Mouse (Mus musculus): ENCODE measurements around the gene Ctsa.

Gene Ctsa

GRCm38 (mm10) chr2:164832748-164833301 is at the start of gene Ctsa:
Gene Ctsa (plus strand): TSS chr2:164832873.
- ChIA-PET POLR2A (interaction anchor here (0.6 to 19.6 kb wide), 62 partner anchors 8 to 565 kb away, joined by 3 to 527 read pairs (median 5); partner anchors contain the start of genes Acot8 (in 3 of the 4), Zswim1 (in 3 of the 4), Zswim3 (in 3 of the 4) and Pcif1 (in 2 of the 4)), CTCF (interaction anchor here (0.5 to 2.8 kb wide), 23 partner anchors 10 to 754 kb away, joined by 3 to 24 read pairs (median 4); partner anchors contain the start of genes Zswim1 (in 2 of the 4), Pltp (in 1 of the 4) and Snx21 (in 1 of the 4))

DNA sequence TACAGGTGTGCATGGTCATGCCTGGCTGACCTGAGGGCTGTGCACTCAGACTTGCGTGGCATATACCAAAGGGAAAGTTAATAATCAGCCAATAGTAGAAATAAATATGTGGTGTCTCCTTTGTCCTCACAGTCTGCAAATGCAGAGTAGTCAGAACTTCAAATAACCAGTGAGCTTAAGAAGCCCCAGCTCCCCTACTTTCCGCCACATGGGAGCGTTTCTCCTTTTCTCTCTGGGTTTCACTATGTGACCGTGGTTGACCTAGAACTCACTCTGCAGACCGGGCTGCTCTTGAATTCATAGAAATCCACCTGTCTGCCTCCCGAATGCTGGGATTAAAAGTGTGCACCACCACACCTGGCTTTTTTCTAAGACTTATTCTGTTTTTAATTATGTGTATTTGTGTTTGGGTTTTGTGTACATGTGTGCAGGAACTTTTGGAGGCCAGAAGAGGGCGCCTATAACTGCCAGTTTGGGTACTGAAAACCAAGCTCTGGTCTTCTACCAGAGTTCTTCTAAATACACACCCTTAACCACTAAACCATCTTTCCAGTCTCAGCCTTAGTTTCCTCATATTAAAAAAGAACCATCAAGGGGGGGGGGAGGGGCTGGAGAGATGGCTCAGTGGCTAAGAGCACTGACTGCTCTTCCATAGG is 48.6 kb upstream of the Ctsa start:
- POLR2A ChIA-PET, result interaction anchor here (0.6 to 23.4 kb wide), 25 partner anchors 9 to 394 kb away, joined by 3 to 366 read pairs (median 6); partner anchors contain the start of genes Ube2c (in 3 of the 4), Acot8 (in 2 of the 4), Zswim1 (in 2 of the 4) and Zswim3 (in 2 of the 4)
- CTCF ChIA-PET, result interaction anchor here (0.5 to 5.3 kb wide), 51 partner anchors 10 to 1533 kb away, joined by 3 to 91 read pairs (median 4); partner anchors contain the start of genes Acot8 (in 2 of the 4), Ube2c (in 2 of the 4), Zswim3 (in 2 of the 4) and Ctsa (in 1 of the 4)

DNA sequence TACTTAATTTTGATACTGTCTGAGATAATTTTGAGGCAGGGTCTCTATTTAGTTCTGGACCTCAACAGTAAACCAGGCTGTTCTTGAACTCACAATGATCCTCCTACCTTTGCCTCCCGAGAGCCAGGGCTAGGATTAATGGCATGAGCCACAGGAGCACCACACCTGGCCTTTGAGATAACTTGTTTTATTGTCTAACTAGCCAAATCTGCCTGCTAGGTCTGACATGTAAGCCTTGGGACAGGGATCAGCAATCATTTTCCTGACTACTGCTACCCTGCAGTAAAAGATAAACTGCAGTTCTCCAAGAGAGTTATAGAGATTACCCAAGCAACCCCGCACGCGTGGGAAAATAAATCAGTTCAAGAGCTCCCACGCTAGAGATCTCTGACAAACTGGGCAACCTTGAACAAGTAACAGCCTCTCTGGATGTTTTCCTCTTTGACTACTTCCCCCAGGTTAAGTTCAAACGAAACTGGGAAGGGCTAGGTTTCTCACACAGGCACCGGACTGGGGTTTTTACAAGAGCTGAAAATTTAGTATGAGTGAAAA is 47.7 kb upstream of the Ctsa start:
- ChIA-PET CTCF (interaction anchor here (0.6 to 5.3 kb wide), 53 partner anchors 8 to 395 kb away, joined by 3 to 91 read pairs (median 4); partner anchors contain the start of genes Acot8 (in 2 of the 4), Ube2c (in 2 of the 4), Zswim3 (in 2 of the 4) and Ctsa (in 1 of the 4)), POLR2A (interaction anchor here (0.6 to 23.4 kb wide), 41 partner anchors 8 to 115 kb away, joined by 3 to 366 read pairs (median 6); partner anchors contain the start of genes Acot8 (in 3 of the 4), Ube2c (in 3 of the 4), Zswim3 (in 3 of the 4) and Ctsa (in 2 of the 4))

DNA sequence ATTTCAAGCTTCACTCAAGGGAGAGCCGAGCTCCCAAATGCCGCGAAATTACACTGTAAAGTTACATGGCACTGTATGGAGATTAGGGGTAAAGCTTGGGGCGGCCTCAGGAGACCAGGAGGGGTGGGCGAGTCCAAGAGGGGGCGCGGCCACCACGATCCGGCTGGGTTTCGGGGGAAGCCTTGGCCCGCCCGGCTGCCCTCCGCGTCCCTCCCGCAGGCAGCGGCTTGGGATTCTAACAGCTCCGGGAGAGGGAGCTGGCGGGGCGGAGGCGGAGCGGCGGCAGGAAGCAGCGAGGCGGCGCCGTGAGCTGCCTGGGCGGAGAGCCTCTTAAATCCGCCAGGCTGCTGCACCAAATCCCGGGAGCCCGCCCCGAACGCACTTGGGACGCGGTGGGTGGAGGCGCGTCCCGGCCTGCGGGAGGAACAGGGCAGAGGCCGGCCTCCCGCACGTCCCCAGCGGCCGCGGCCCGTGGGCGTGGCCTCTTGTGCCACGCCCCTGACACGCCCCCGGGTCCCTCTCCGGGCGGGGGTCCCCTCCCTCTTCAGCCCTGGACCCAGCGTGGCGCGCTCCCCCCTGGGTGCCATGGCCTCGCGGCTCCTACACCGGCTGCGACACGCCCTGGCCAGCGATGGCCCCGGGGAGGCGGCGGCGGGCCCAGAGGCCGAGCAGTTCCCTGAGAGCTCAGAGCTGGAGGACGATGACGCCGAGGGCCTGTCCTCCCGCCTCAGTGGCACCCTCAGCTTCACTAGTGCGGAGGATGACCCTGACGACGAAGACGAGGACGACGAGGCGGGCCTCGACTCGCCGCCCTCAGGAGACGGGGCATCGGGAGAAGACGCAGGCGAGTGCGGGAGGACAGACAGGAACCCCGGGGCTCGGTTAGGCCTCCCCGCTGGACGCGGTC is 46.9 kb upstream of the Ctsa start, which contains the start of gene Snx21:
TSS of gene Snx21 (plus strand) at position 343 of the 907 bp plus-strand sequence.
- ChIA-PET CTCF (interaction anchor here (0.6 to 5.3 kb wide), 27 partner anchors 8 to 587 kb away, joined by 3 to 91 read pairs (median 4); partner anchors contain the start of genes Acot8 (in 1 of the 4), Ctsa (in 1 of the 4), Neurl2 (in 1 of the 4) and Ube2c (in 1 of the 4)), POLR2A (interaction anchor here (0.7 to 23.4 kb wide), 48 partner anchors 8 to 342 kb away, joined by 3 to 366 read pairs (median 4); partner anchors contain the start of genes Acot8 (in 3 of the 4), Ube2c (in 3 of the 4), Zswim3 (in 3 of the 4) and Ctsa (in 2 of the 4))

DNA sequence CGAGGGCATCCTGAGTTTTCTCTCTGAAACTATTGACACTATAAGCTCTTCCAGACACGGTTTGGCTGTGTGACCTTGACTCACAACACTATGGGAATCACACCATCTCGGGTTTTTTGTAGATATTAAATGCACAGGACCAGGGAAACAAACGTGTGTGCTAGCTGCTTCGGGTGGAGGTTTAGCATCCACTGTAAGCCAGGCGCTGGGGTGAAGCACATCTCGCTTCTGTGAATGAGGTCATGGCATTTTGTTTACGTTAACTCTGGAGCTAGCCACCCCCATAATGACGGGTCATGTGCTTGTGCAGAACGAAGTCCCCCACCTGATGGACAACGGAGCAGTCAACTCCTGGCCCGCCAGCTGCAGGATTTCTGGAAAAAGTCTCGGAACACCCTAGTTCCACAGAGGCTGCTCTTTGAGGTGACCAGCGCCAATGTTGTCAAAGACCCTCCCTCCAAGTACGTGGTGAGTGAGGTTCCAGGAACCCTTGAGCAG is 46.2 kb upstream of the Ctsa start:
- CTCF ChIA-PET, result interaction anchor here (0.6 to 5.3 kb wide), 14 partner anchors 7 to 81 kb away, joined by 3 to 91 read pairs (median 5); partner anchors contain the start of genes Acot8 (in 1 of the 4), Ube2c (in 1 of the 4) and Zswim3 (in 1 of the 4)
- POLR2A ChIA-PET, result interaction anchor here (0.7 to 23.4 kb wide), 36 partner anchors 7 to 343 kb away, joined by 3 to 366 read pairs (median 6); partner anchors contain the start of genes Acot8 (in 2 of the 4), Sdc4 (in 2 of the 4), Ube2c (in 2 of the 4) and Zswim1 (in 2 of the 4)

DNA sequence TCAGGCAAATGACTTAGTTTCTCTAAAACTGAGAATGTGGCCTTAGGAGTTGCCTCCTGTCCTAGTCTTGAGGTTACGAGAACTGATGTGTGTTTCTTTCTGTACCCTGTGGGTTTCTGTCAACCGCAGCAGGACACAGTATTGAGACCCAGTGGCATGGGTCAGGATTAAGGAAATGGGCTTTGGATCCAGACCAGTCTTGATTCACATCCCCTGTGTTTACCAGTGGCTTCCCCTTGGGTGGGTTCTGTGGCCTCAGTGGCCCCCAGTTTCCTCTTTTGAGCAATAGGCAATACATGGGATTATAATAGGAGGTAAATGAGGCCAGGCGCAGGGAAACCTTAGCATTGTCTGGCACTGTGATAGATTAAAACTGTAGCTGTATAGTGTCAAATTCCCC is 45.6 kb upstream of the Ctsa start:
- CTCF ChIA-PET, result interaction anchor here in 3 of 4 experiments (0.9 to 5.3 kb wide), 5 partner anchors 7 to 18 kb away, joined by 3 to 91 read pairs (median 3); partner anchors contain the start of genes Acot8 (in 1 of the 3) and Zswim3 (in 1 of the 3)
- POLR2A ChIA-PET, result interaction anchor here in 2 of 4 experiments (0.6 to 24.1 kb wide), 25 partner anchors 6 to 230 kb away, joined by 3 to 694 read pairs (median 10); partner anchors contain the start of genes Acot8 (in 2 of the 2), Ube2c (in 2 of the 2), Zswim1 (in 2 of the 2) and Zswim3 (in 2 of the 2)

- ChIA-PET POLR2A (interaction anchor here in 3 of 4 experiments (0.6 to 24.1 kb wide), 20 partner anchors 9 to 1580 kb away, joined by 3 to 694 read pairs (median 6); partner anchors contain the start of genes Acot8 (in 3 of the 3), Zswim3 (in 3 of the 3), Ube2c (in 2 of the 3) and Zswim1 (in 2 of the 3)), CTCF (interaction anchor here in 1 of 4 experiments (0.9 kb wide), 1 partner anchor 11 kb away, joined by 3 read pairs; no protein-coding TSS in a partner anchor)
These were observed 44.9 kb upstream of the Ctsa start for GRCm38 (mm10) chr2:164787779-164788178.

GRCm38 (mm10) chr2:164788411-164788810 is 44.3 kb upstream of the Ctsa start:
- ChIA-PET CTCF (interaction anchor here in 3 of 4 experiments (0.7 to 1.3 kb wide), 4 partner anchors 8 to 79 kb away, joined by 3 to 4 read pairs (median 3); partner anchors contain the start of gene Tnnc2 (in 1 of the 3)), POLR2A (interaction anchor here in 3 of 4 experiments (0.6 to 24.1 kb wide), 17 partner anchors 10 to 103 kb away, joined by 3 to 694 read pairs (median 7); partner anchors contain the start of genes Acot8 (in 3 of the 3), Zswim3 (in 3 of the 3), Ube2c (in 2 of the 3) and Zswim1 (in 2 of the 3))

DNA sequence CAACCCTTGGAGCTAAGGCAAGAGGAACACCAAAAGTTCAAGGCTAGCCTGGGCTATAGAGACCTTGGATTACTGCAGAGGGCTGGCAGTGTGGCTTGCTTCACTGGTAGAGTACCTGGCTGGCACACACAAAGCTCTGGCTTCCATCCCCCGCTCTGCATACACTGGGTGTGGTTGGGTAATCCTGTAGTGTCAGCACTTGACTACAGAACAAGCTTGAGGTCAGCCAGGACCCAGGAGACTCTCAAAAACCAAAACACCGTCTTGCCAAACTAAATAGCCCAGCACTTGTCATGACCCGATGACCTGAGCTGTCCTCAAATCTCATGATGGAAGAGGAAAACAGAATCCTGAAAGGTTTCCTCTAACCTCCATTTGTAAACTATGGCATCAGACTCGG is 42.2 kb upstream of the Ctsa start:
- CTCF ChIA-PET, result interaction anchor here in 2 of 4 experiments (0.5 to 1.7 kb wide), 3 partner anchors 8 to 75 kb away, joined by 4 to 5 read pairs (median 4); no protein-coding TSS in a partner anchor

GRCm38 (mm10) chr2:164791841-164792261 is 40.8 kb upstream of the Ctsa start:
- POLR2A ChIA-PET, result interaction anchor here in 3 of 4 experiments (1.0 to 24.1 kb wide), 16 partner anchors 7 to 122 kb away, joined by 3 to 694 read pairs (median 16); partner anchors contain the start of genes Acot8 (in 2 of the 3), Zswim1 (in 2 of the 3), Zswim3 (in 2 of the 3) and Ctsa (in 1 of the 3)

More for the DNA sequence above, 42.2 kb upstream of the Ctsa start:
- POLR2A ChIA-PET, result interaction anchor here in 2 of 4 experiments (1.7 to 24.1 kb wide), 8 partner anchors 11 to 45 kb away, joined by 4 to 694 read pairs (median 156); partner anchors contain the start of genes Acot8 (in 2 of the 2), Ctsa (in 2 of the 2), Neurl2 (in 2 of the 2) and Zswim1 (in 2 of the 2)

DNA sequence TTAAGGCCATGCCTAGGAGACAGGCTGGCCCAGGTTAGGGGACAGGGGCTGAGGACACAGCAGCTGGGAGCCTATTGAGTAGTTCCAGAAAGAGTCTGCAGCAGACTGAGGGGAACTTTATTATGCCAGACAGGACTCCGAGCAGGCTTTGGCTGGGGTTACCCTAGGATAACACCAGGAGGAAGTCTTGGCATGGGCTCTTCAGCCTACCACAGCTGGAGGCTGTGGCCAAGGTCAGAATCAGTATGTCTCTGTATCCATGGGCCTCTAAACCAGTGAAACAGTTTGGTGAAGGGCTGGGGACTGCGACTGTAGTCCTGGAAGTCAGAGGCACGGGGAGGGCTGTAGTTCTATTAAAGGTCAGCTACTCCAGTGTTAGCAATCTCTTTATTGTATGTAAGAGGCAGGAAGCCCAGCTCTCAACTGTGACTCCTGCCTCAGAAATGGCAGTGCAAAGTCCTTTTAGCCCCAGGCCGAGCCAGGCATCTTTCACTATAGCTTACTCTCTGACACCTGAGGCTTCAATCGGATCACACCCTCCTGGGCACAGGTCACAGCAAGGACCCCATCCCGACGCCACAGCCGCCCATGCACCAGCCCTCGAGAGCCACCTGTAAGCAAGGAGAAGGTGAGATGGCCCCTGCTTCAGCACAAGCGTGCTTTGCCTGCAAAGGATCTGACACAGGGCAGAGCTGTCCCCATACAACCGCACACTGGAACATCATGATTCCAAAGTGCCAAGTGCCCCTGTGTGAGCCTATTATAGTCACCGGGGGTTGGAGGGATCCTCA is 40.1 kb upstream of the Ctsa start:
- ChIA-PET CTCF (interaction anchor here (0.6 to 6.8 kb wide), 60 partner anchors 8 to 508 kb away, joined by 3 to 91 read pairs (median 6); partner anchors contain the start of genes Acot8 (in 4 of the 4), Zswim1 (in 4 of the 4), Zswim3 (in 4 of the 4) and Snx21 (in 3 of the 4)), POLR2A (interaction anchor here in 3 of 4 experiments (0.6 to 24.1 kb wide), 42 partner anchors 8 to 1066 kb away, joined by 3 to 694 read pairs (median 8); partner anchors contain the start of genes Acot8 (in 3 of the 3), Snx21 (in 3 of the 3), Ube2c (in 3 of the 3) and Zswim1 (in 3 of the 3))

More at GRCm38 (mm10) chr2:164791841-164792261, 40.8 kb upstream of the Ctsa start:
- CTCF ChIA-PET, result interaction anchor here in 3 of 4 experiments (0.5 to 6.8 kb wide), 13 partner anchors 7 to 375 kb away, joined by 3 to 91 read pairs (median 4); partner anchors contain the start of genes Snx21 (in 2 of the 3), Acot8 (in 1 of the 3), Zswim1 (in 1 of the 3) and Zswim3 (in 1 of the 3)

DNA sequence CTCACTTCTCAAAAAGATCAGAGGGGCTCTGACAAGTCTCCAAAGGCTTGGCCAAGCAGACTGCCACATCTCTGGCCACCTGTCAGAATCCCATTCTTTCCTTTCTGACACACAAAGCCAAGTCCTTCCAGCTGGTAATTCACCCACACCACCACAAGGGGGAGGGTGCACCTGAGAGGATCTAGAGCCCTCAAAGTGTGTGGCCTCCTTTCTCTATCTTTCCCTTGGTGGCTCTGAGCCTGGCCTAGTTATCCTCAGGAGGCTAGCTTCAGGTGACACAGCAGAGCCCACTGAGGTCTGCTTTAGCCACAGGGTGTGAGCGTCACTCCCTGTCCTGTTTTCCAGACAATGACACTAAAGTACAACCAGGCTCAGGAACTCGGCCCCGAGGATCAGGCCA is 39.4 kb upstream of the Ctsa start:
- POLR2A ChIA-PET, result interaction anchor here (0.5 to 24.1 kb wide), 59 partner anchors 8 to 1730 kb away, joined by 3 to 694 read pairs (median 5); partner anchors contain the start of genes Acot8 (in 4 of the 4), Zswim3 (in 4 of the 4), Snx21 (in 3 of the 4) and Ube2c (in 3 of the 4)
- CTCF ChIA-PET, result interaction anchor here (0.6 to 6.8 kb wide), 90 partner anchors 8 to 507 kb away, joined by 3 to 91 read pairs (median 5); partner anchors contain the start of genes Acot8 (in 4 of the 4), Zswim1 (in 4 of the 4), Zswim3 (in 4 of the 4) and Ctsa (in 3 of the 4)

- ChIA-PET CTCF (interaction anchor here (0.5 to 6.8 kb wide), 114 partner anchors 8 to 1600 kb away, joined by 3 to 91 read pairs (median 5); partner anchors contain the start of genes Acot8 (in 4 of the 4), Snx21 (in 4 of the 4), Zswim1 (in 4 of the 4) and Zswim3 (in 4 of the 4)), POLR2A (interaction anchor here (0.5 to 24.1 kb wide), 70 partner anchors 8 to 1729 kb away, joined by 3 to 694 read pairs (median 5); partner anchors contain the start of genes Acot8 (in 4 of the 4), Zswim3 (in 4 of the 4), Snx21 (in 3 of the 4) and Ube2c (in 3 of the 4))
These were observed 38.9 kb upstream of the Ctsa start for GRCm38 (mm10) chr2:164793772-164794171.

Data from embryonic stem cell, embryonic (primary cell).